Mouse (Mus musculus) CH12.LX (cell line): ENCODE measurements at regions not wholly inside any gene's neighbourhood (a gene's known extent, or its start where the extent isn't known, plus 50 kb on each side); places are given as distances from the start of the nearest gene placed in this dataset.

Source experiments
- DNase-seq: peaks from one replicate; pipeline ENCODE4 v3.0.0-alpha.2; 2013; ENCODE audit errors: extremely low read depth
- H3K27ac ChIP-seq: 2 replicates; pipeline ENCODE4 v1.5.1; 2012; ENCODE audit warnings: low read depth, mild to moderate bottlenecking, control low read depth, moderate library complexity; ENCODE audit not compliant: insufficient read depth
- H3K27me3 ChIP-seq: replicated peaks from 2 replicates; pipeline ENCODE3; 2012; ENCODE audit warnings: inconsistent platforms
- H3K36me3 ChIP-seq, 2 experiments: replicated peaks in 1 of 2; 2 replicates each; pipeline versions ENCODE3 to v1.6.1; 2012; ENCODE audit warnings: inconsistent platforms in 1 of 2, low read length in 1 of 2, mild to moderate bottlenecking in 1 of 2, mixed read lengths in 1 of 2, moderate library complexity in 1 of 2; ENCODE audit not compliant: control insufficient read depth in 1 of 2, insufficient read depth in 1 of 2
- H3K4me1 ChIP-seq, 2 experiments: 2 replicates each; pipeline ENCODE4 v1.6.1; 2012; ENCODE audit warnings: inconsistent platforms in 1 of 2, moderate library complexity in 1 of 2; ENCODE audit not compliant: insufficient read depth in 2 of 2, control insufficient read depth in 1 of 2
- H3K4me2 ChIP-seq: 2 replicates; pipeline ENCODE4 v1.6.1; 2012; ENCODE audit warnings: low read depth, mild to moderate bottlenecking, control low read depth; ENCODE audit not compliant: poor library complexity, insufficient read depth, severe bottlenecking
- H3K4me3 ChIP-seq, 3 experiments: fragments of 150-350 bp in 1 of 3; sonication (generic) in 1 of 3; replicated peaks in 1 of 3; 2 replicates each; pipeline versions ENCODE3 to v1.5.1; 2011 to 2012; ENCODE audit warnings: low read depth in 2 of 3, low read length in 2 of 3, mild to moderate bottlenecking in 2 of 3, moderate library complexity in 2 of 3, control low read depth in 1 of 3, improper control_type of control experiment in 1 of 3, inconsistent platforms in 1 of 3, mixed read lengths in 1 of 3; ENCODE audit not compliant: poor library complexity in 1 of 3
- H3K79me2 ChIP-seq: replicated peaks from 2 replicates; pipeline ENCODE4 v1.6.1; 2012; ENCODE audit warnings: mild to moderate bottlenecking, moderate library complexity; ENCODE audit not compliant: control insufficient read depth, poor library complexity, insufficient read depth, severe bottlenecking; ENCODE audit errors: extremely low read depth
- H3K9ac ChIP-seq: 2 replicates; pipeline ENCODE4 v1.6.1; 2012; ENCODE audit warnings: low read depth, mild to moderate bottlenecking, control low read depth, moderate library complexity; ENCODE audit not compliant: insufficient read depth
- H3K9me3 ChIP-seq: replicated peaks from 2 replicates; pipeline ENCODE3; 2012; ENCODE audit warnings: low read length, inconsistent platforms, mixed read lengths
- CHD1 ChIP-seq: IDR thresholded peaks from 2 replicates; pipeline ENCODE4 v1.6.1; 2012; ENCODE audit warnings: low read depth, low read length, improper control_type of control experiment, inconsistent platforms
- CHD2 ChIP-seq: IDR thresholded peaks from 2 replicates; pipeline ENCODE4 v1.6.1; 2011; ENCODE audit warnings: low read length, improper control_type of control experiment
- CTCF ChIP-seq, 2 experiments: IDR thresholded peaks in 1 of 2; conservative IDR thresholded peaks in 1 of 2; 2 replicates each; pipeline ENCODE4 v1.5.1; 2011 to 2012; ENCODE audit warnings: low read depth in 2 of 2, low read length in 2 of 2, improper control_type of control experiment in 1 of 2, inconsistent platforms in 1 of 2, mild to moderate bottlenecking in 1 of 2, moderate library complexity in 1 of 2
- EP300 ChIP-seq: IDR thresholded peaks from 2 replicates; pipeline ENCODE4 v1.6.1; 2011; ENCODE audit warnings: low read length, improper control_type of control experiment
- ETS1 ChIP-seq: conservative IDR thresholded peaks from 2 replicates; pipeline ENCODE4 v1.6.1; 2012; ENCODE audit warnings: low read depth, mild to moderate bottlenecking, inconsistent platforms, low read length, improper control_type of control experiment, moderate library complexity
- GABPA ChIP-seq: IDR thresholded peaks from 2 replicates; pipeline ENCODE4 v1.6.1; 2012; ENCODE audit warnings: low read depth, low read length, improper control_type of control experiment, inconsistent platforms; ENCODE audit not compliant: insufficient replicate concordance
- HCFC1 ChIP-seq: IDR thresholded peaks from 2 replicates; pipeline ENCODE4 v1.6.1; 2012; ENCODE audit warnings: low read depth, mild to moderate bottlenecking, inconsistent platforms, low read length, improper control_type of control experiment
- IRF4 ChIP-seq: IDR thresholded peaks from 2 replicates; pipeline ENCODE4 v1.6.1; 2014; ENCODE audit warnings: low read depth, mild to moderate bottlenecking, inconsistent platforms, low read length, improper control_type of control experiment
- MAFK ChIP-seq: IDR thresholded peaks from 2 replicates; pipeline ENCODE4 v1.6.1; 2011; ENCODE audit warnings: low read length, improper control_type of control experiment; ENCODE audit not compliant: insufficient replicate concordance
- MAX ChIP-seq: IDR thresholded peaks from 2 replicates; pipeline ENCODE4 v1.6.1; 2011; ENCODE audit warnings: low read length, improper control_type of control experiment
- MEF2A ChIP-seq: IDR thresholded peaks from 2 replicates; pipeline ENCODE4 v1.6.1; 2014; ENCODE audit warnings: low read depth, mild to moderate bottlenecking, inconsistent platforms, low read length, improper control_type of control experiment, borderline replicate concordance
- MYC ChIP-seq: IDR thresholded peaks from 2 replicates; pipeline ENCODE4 v1.6.1; 2011; ENCODE audit warnings: low read depth, mild to moderate bottlenecking, improper control_type of control experiment, low read length
- PAX5 ChIP-seq: IDR thresholded peaks from 2 replicates; pipeline ENCODE4 v1.6.1; 2012; ENCODE audit warnings: low read length, inconsistent platforms, mixed read lengths
- POLR2A ChIP-seq: IDR thresholded peaks from 2 replicates; pipeline ENCODE4 v1.6.1; 2011; ENCODE audit warnings: low read depth, mild to moderate bottlenecking, improper control_type of control experiment, low read length
- RCOR1 ChIP-seq: conservative IDR thresholded peaks from 2 replicates; pipeline ENCODE4 v1.6.1; 2012; ENCODE audit warnings: low read depth, mild to moderate bottlenecking, inconsistent platforms, low read length, improper control_type of control experiment
- SMC3 ChIP-seq: IDR thresholded peaks from 2 replicates; pipeline ENCODE4 v1.6.1; 2011; ENCODE audit warnings: low read depth, low read length, improper control_type of control experiment
- TBP ChIP-seq: conservative IDR thresholded peaks from 2 replicates; pipeline ENCODE4 v1.6.1; 2011; ENCODE audit warnings: low read depth, low read length, improper control_type of control experiment
- TCF12 ChIP-seq: IDR thresholded peaks from 2 replicates; pipeline ENCODE4 v1.6.1; 2014; ENCODE audit warnings: low read depth, mild to moderate bottlenecking, inconsistent platforms, low read length, improper control_type of control experiment
- UBTF ChIP-seq: IDR thresholded peaks from 2 replicates; pipeline ENCODE4 v1.6.1; 2012; ENCODE audit warnings: low read depth, mild to moderate bottlenecking, inconsistent platforms, low read length, improper control_type of control experiment, moderate library complexity
- USF1 ChIP-seq: IDR thresholded peaks from 2 replicates; pipeline ENCODE4 v1.6.1; 2014; ENCODE audit warnings: low read depth, mild to moderate bottlenecking, inconsistent platforms, low read length, improper control_type of control experiment
- ZKSCAN1 ChIP-seq: IDR thresholded peaks from 2 replicates; pipeline ENCODE4 v1.6.1; 2012; ENCODE audit warnings: low read depth, inconsistent platforms, low read length, improper control_type of control experiment, borderline replicate concordance
- ZMIZ1 ChIP-seq: IDR thresholded peaks from 2 replicates; pipeline ENCODE4 v1.6.1; 2012; ENCODE audit warnings: low read depth, mild to moderate bottlenecking, inconsistent platforms, low read length, improper control_type of control experiment
- ZNF384 ChIP-seq: IDR thresholded peaks from 2 replicates; pipeline ENCODE4 v1.6.1; 2012; ENCODE audit warnings: low read depth, low read length, improper control_type of control experiment, inconsistent platforms
- dilution Hi-C: fragments of 300-500 bp; cut with MboI; formaldehyde crosslinking; loops from 2 replicates; pipeline ENCODE4 v1.14.3; 2020; ENCODE audit warnings: low sequenced_read_pairs; ENCODE audit not compliant: extremely low pct_unique_long_range_greater_than_20kb, extremely low pct_ligation_motif_present
- in situ Hi-C: fragments of 300-500 bp; cut with MboI; formaldehyde crosslinking; loops from 3 replicates; pipeline ENCODE4 v1.14.3; 2019; ENCODE audit warnings: low sequenced_read_pairs, low pct_ligation_motif_present, low pct_unique_long_range_greater_than_20kb, mixed read lengths

DNA sequence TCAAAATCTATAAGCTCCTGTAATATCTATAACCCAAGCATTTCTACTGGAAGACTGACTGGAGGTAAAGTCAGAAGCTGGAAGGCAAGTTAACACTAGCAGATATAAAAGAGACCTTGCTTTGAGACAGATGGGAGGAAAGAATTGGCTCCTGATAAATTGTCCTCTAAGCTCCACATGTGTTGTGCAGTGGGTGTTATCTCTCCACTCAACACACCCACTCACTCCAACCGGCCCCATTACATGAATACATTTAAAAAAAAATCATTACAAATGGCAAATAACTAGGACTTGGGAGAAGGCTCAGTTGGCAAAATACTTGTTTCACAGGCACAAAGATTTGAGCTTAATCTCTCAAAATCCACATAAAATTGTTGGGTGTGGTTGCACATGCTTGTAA is 304.4 kb downstream of the Btg1 start:
- H3K36me3 ChIP-seq: no peaks in the 10 kb centered on the region
- in situ Hi-C loops: loop anchor here (10.0 kb wide), 1 partner anchor 286 kb away; no protein-coding TSS in a partner anchor
- no peaks in the 10 kb centered on the region for H3K4me1 ChIP-seq
- no peak overlapping the region for H3K9ac ChIP-seq
- H3K4me2 ChIP-seq: no peak overlapping the region
- no peak overlapping the region for H3K4me3 ChIP-seq
- no peak for DNase-seq
- no peaks in the 10 kb centered on the region for H3K79me2 ChIP-seq
- H3K27ac ChIP-seq: no peak overlapping the region
- no peak for TF ChIP-seq GABPA
- TF ChIP-seq SMC3: no peak
- no peak for TF ChIP-seq PAX5
- TF ChIP-seq CTCF (conservative IDR thresholded peaks at IDR 0.05 in 1 of 2, IDR thresholded peaks at IDR 0.05 in 1 of 2; ENCODE audit: low read depth in 2 of 2, low read length in 2 of 2): no peak
- TF ChIP-seq ZMIZ1: no peak
- TF ChIP-seq UBTF: no peak
- no peak for TF ChIP-seq MAFK
- no peak for TF ChIP-seq MAX
- no peak for TF ChIP-seq IRF4
- no peak for TF ChIP-seq CHD2
- TF ChIP-seq MEF2A: no peak
- TF ChIP-seq, all 38 proteins: peak for 0
- peaks cover 4% of the 10 kb centered on the region for H3K9me3 ChIP-seq
- dilution Hi-C loops: no loop called here
- H3K27me3 ChIP-seq: no peaks in the 10 kb centered on the region

DNA sequence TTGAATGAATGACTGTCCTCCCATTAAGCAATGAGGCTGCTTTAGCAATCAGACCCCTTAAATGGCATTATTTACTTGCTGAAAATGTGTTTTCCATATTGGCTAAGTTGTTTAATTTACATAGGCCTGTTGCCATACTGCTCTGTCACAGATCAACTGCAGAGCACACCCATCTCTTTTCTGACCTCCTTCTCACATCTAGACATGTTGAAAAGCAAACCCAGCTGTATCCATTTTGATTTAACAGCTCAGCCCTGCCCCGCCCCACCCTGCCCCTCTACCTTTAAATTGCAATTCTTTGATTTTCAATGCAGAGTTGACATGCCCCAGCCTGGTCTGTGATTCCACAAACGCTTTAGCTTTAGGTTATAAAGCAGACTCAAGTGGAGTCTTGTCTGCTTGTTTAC is 307.5 kb downstream of the Btg1 start:
- Histone ChIP-seq H3K9me3 (no peaks in the 10 kb centered on the region), H3K9ac (no peak overlapping the region), H3K4me1 (no peaks in the 10 kb centered on the region), H3K4me3 (no peak overlapping the region), H3K79me2 (no peaks in the 10 kb centered on the region), H3K4me2 (no peak overlapping the region), H3K36me3 (no peaks in the 10 kb centered on the region), H3K27me3 (no peaks in the 10 kb centered on the region), H3K27ac (no peak overlapping the region)
- no peak for DNase-seq
- dilution Hi-C loops (no loop called here), in situ Hi-C loops (loop anchor here (10.0 kb wide), 1 partner anchor 289 kb away; no protein-coding TSS in a partner anchor)
- TF ChIP-seq CHD1: no peak
- TF ChIP-seq USF1: no peak
- TF ChIP-seq MYC: no peak
- no peak for TF ChIP-seq UBTF
- TF ChIP-seq CTCF (conservative IDR thresholded peaks at IDR 0.05 in 1 of 2, IDR thresholded peaks at IDR 0.05 in 1 of 2; ENCODE audit: low read depth in 2 of 2, low read length in 2 of 2): no peak
- no peak for TF ChIP-seq HCFC1
- TF ChIP-seq EP300: no peak
- no peak for TF ChIP-seq PAX5
- TF ChIP-seq TBP: no peak
- TF ChIP-seq GABPA: no peak
- no peak for TF ChIP-seq ZKSCAN1
- TF ChIP-seq RCOR1: no peak
- no peak for TF ChIP-seq CHD2
- TF ChIP-seq ETS1: no peak
- TF ChIP-seq TCF12: no peak
- no peak for TF ChIP-seq MAX
- TF ChIP-seq POLR2A: no peak
- no peak for TF ChIP-seq ZNF384
